Mouse (Mus musculus): Measurements from ENCODE around the gene Enox1. TPM values are rescaled to one million over a fixed set of nuclear protein-coding genes. Genes with fewer than 3 reads are reported as not detected.

The Enox1 gene
- polyA plus RNA-seq, 1 experiment from 2014 or later = 0.58 TPM

DNA sequence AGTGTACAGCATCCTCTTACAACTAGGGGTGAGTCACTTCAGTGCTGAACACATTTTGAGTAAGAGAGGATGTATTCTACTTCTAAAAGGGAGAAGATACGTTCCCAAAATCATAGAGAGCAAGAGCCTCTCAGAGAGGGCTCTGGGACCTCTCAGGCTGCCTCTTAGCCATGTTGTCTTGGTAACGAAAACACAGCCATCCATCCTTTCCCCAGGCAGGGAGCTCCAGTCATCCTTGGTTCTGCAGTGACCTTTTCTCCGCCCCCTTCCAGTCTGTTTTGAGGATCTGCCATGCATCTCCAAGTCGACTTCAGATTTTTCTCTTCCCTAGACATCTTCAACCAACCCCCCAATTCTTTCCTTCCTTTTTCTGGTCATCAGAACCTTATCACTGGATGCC lies 127.4 kb downstream of the Enox1 start:
- no peak overlapping the region for H3K4me3 ChIP-seq
- WGBS (ENCODE audit: insufficient replicate concordance) = 54% methylated on average over 4 of the region's 4 CpGs
- no peak overlapping the region for H3K27ac ChIP-seq
- no peaks in the 10 kb centered on the region for H3K4me1 ChIP-seq
- no peak for ATAC-seq
- H3K4me2 ChIP-seq = no peak overlapping the region
- no peaks in the 10 kb centered on the region for H3K9me3 ChIP-seq (replicated peaks)
- H3K9ac ChIP-seq = no peak overlapping the region
- H3K27me3 ChIP-seq (replicated peaks) = no peaks in the 10 kb centered on the region
- no peaks in the 10 kb centered on the region for H3K36me3 ChIP-seq

DNA sequence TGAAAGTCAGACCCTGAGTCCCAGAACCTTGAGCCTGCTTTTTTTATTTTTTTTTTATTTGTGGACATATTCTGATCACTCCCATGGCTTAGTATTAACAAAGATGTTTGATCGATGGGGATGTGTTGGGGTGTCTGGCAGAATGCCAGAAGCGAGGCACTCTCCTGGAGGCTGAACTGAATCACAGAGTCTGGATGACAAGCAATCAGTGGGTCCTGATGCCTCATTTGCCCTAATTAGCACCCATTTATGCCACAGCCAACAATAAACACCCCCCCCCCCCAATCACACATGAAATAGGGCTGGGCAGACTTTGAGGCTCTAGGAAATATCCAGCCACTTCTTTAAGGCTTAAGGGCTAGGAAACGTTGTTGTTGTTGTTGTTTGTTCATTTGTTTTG lies 128.9 kb downstream of the Enox1 start:
- no peak for ATAC-seq
- H3K36me3 ChIP-seq = no peaks in the 10 kb centered on the region

DNA sequence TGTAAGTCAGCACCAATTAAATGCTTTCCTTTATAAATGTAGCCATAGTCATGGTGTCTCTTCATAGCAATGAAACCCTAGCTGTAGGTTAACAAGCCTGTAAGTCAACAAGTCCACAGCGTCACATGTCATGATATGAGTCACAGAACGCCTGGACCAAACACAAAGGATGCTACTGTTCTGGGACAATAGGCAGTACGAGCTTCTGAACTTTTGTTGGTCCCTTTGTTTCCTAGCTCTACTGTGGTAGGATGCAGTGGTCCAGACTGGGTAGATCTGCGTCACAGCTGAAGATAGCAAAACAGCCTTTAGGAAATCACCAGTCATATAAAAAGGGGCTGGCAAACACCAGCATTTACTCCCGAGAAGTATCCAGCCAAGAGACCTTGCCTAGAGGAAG lies 135.2 kb downstream of the Enox1 start:
- Histone ChIP-seq H3K9me3 (replicated peaks) (no peaks in the 10 kb centered on the region), H3K4me2 (no peak overlapping the region), H3K27me3 (replicated peaks) (no peaks in the 10 kb centered on the region), H3K27ac (no peak overlapping the region), H3K4me1 (no peaks in the 10 kb centered on the region), H3K36me3 (no peaks in the 10 kb centered on the region), H3K9ac (no peak overlapping the region), H3K4me3 (no peak overlapping the region)
- 77% methylated on average over 5 of the region's 5 CpGs for WGBS (ENCODE audit: insufficient replicate concordance)
- ATAC-seq = no peak

More for the DNA sequence above, 128.9 kb downstream of the Enox1 start:
- no peak overlapping the region for H3K4me2 ChIP-seq
- WGBS (ENCODE audit: insufficient replicate concordance) = 79% methylated on average over 3 of the region's 3 CpGs
- no peak overlapping the region for H3K9ac ChIP-seq
- no peak overlapping the region for H3K27ac ChIP-seq
- no peaks in the 10 kb centered on the region for H3K9me3 ChIP-seq (replicated peaks)
- no peak overlapping the region for H3K4me3 ChIP-seq
- no peaks in the 10 kb centered on the region for H3K27me3 ChIP-seq (replicated peaks)
- H3K4me1 ChIP-seq = no peaks in the 10 kb centered on the region

DNA sequence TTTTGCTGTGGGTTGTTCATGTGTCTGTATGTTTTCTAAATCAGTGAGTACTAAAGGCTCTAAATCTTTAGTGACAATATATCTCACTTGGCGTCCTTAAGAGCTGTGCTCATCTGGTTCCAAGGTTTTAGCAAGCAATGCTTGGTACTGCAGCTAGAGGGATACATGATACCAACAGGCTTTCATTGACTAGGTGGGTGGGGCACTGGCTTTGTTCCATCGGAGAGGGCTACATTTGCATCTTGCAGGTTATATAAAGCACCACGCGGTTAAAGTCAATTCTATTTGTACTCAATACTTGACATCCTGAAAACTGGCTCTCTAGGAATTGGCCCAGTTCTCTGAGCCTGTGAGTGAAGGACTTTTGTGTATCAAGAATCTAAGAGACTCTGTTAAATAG lies 140.5 kb downstream of the Enox1 start:
- H3K4me1 ChIP-seq = no peaks in the 10 kb centered on the region
- H3K36me3 ChIP-seq = no peaks in the 10 kb centered on the region
- WGBS (ENCODE audit: insufficient replicate concordance) = 71% methylated on average over 4 of the region's 4 CpGs
- ATAC-seq = no peak
- H3K27ac ChIP-seq = no peak overlapping the region
- H3K9me3 ChIP-seq (replicated peaks) = no peaks in the 10 kb centered on the region
- no peak overlapping the region for H3K4me3 ChIP-seq
- H3K4me2 ChIP-seq = no peak overlapping the region
- no peak overlapping the region for H3K9ac ChIP-seq
- no peaks in the 10 kb centered on the region for H3K27me3 ChIP-seq (replicated peaks)

DNA sequence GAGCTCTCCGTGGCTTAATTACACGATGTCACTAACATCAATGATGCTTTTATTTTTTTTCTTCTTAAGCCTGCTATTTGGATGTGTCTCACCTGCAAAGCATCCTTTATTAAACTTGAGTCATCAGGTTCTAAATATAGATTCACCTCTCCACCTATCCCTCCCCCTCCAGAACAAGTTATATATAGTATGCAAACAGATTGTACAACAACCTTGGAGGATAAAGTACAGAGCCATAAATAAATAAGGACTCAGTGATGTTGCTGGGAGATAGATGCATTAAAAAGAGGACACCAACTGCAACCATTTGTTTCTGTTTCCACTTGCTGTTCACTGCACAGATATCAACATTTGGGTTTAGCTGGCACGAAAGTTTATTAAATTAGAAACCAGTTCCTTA lies 141.8 kb downstream of the Enox1 start:
- Histone ChIP-seq H3K36me3 (no peaks in the 10 kb centered on the region), H3K4me2 (no peak overlapping the region), H3K27me3 (replicated peaks) (no peaks in the 10 kb centered on the region), H3K27ac (no peak overlapping the region), H3K9me3 (replicated peaks) (no peaks in the 10 kb centered on the region), H3K4me1 (no peaks in the 10 kb centered on the region), H3K9ac (no peak overlapping the region), H3K4me3 (no peak overlapping the region)
- no peak for ATAC-seq
- 78% methylated on average over 3 of the region's 3 CpGs for WGBS (ENCODE audit: insufficient replicate concordance)

DNA sequence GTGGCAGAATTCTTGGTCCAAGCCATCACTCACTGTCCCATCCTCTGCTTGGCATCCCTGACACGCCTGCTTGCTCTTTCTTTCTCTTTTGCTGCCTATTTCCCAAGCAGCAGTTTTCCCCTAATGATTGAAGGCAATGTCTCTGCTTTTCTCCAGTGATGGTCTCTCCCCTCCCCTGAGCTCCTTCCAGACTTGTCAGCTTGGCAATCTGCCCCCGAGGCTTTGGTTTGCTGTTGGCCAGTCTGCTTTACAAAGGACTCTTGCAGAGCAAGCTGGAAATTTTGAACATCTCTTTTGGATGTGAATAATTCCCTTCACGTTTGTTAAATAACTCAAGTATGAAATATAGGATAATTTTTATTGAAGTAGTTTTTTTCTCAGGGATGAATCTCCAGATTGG lies 153.0 kb downstream of the Enox1 start:
- no peak for ATAC-seq
- Histone ChIP-seq H3K4me1 (no peaks in the 10 kb centered on the region), H3K9ac (no peak overlapping the region), H3K27me3 (replicated peaks) (no peaks in the 10 kb centered on the region), H3K4me3 (no peak overlapping the region), H3K36me3 (no peaks in the 10 kb centered on the region), H3K27ac (no peak overlapping the region), H3K9me3 (replicated peaks) (no peaks in the 10 kb centered on the region), H3K4me2 (no peak overlapping the region)
- 57% methylated on average over 3 of the region's 3 CpGs for WGBS (ENCODE audit: insufficient replicate concordance)

DNA sequence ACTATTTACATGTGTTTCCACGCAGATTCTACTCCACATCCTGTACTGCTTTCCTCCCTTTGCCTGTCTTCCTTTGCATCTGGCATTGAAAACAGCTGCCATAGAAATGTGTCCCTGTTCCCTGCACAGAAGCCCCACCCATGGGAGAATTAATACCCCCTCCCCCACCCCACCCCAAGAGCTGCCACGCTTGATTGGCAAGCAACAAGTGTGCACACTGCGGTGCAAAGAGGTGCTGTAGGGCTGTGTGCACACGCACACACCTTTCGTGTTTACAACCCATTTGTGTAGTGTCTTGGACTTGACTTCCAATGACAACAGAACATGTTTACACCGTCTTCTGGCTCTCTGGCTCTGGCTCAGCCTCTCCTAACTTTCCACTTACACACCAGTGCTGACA lies 154.9 kb downstream of the Enox1 start:
- ATAC-seq = no peak
- Histone ChIP-seq H3K4me3 (no peak overlapping the region), H3K27ac (no peak overlapping the region), H3K27me3 (replicated peaks) (no peaks in the 10 kb centered on the region), H3K4me2 (no peak overlapping the region), H3K9me3 (replicated peaks) (no peaks in the 10 kb centered on the region), H3K36me3 (no peaks in the 10 kb centered on the region), H3K9ac (no peak overlapping the region), H3K4me1 (no peaks in the 10 kb centered on the region)
- 72% methylated on average over 6 of the region's 6 CpGs for WGBS (ENCODE audit: insufficient replicate concordance)

DNA sequence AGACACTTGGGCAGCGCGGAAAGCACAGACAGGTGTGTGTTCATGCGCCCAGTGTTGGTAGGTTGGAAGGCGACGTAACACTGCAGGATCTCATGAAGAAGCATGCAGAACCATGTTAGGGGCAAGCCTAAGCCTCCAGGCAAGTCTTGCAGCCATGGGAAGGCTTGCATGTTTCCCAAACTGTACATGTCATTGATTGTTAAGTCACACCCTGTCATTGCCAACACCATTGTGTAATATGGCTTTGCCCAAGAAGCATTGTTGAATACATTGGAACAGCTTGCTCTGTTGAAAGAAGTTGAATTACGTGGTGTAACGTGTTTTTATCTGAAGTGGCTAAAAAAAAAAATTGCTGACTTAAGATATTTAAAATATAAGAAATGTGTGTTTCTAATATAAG lies 162.8 kb downstream of the Enox1 start:
- Histone ChIP-seq H3K27ac (no peak overlapping the region), H3K9ac (no peak overlapping the region), H3K9me3 (replicated peaks) (no peaks in the 10 kb centered on the region), H3K4me1 (no peaks in the 10 kb centered on the region), H3K27me3 (replicated peaks) (no peaks in the 10 kb centered on the region), H3K4me3 (no peak overlapping the region), H3K36me3 (no peaks in the 10 kb centered on the region), H3K4me2 (no peak overlapping the region)
- no peak for ATAC-seq
- WGBS (ENCODE audit: insufficient replicate concordance) = 75% methylated on average over 7 of the region's 7 CpGs

DNA sequence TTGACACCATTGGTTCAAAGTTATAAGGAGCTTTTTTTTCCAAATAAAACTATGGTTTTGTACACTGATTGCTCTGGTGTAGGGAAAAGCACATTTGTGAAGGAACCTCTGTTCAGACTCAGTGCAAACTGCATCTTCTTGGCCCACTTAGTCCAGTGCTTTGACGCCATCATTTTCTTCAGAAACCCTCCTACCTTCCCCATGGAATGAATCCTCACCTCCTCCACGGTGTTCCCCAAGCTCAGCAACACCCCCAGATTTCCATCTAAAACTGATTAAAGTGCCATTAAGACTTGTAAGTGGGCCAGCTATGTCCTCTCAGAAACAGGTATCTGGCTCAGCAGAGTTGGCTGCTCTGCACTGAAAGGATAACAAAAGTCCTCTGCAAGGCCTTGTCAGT lies 167.8 kb downstream of the Enox1 start:
- no peak overlapping the region for H3K4me2 ChIP-seq
- H3K36me3 ChIP-seq = no peaks in the 10 kb centered on the region
- H3K27ac ChIP-seq = no peak overlapping the region
- H3K9me3 ChIP-seq (replicated peaks) = no peaks in the 10 kb centered on the region
- WGBS (ENCODE audit: insufficient replicate concordance) = 68% methylated on average over 2 of the region's 2 CpGs
- no peak overlapping the region for H3K9ac ChIP-seq
- H3K27me3 ChIP-seq (replicated peaks) = no peaks in the 10 kb centered on the region
- ATAC-seq = no peak
- no peaks in the 10 kb centered on the region for H3K4me1 ChIP-seq
- H3K4me3 ChIP-seq = no peak overlapping the region

DNA sequence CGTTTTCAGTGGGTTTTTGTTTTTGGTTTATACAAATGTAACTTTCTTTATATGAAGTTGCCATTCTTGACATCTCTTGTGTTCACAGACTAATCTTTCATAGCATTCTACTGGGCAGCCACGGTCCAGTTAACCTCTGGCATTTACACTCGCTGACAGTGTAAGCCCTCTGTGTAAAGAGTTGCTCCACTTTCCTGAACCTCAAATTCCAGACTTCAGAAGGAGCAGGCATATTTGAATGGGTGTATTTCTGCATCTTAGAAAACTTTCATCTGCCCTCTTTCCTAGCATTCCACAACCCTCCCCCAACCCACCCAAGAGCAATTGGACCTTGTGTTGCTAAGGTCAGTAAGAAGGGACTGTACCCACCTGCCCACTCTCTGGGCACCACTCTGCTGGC lies 171.1 kb downstream of the Enox1 start:
- no peaks in the 10 kb centered on the region for H3K27me3 ChIP-seq (replicated peaks)
- no peak overlapping the region for H3K4me2 ChIP-seq
- WGBS (ENCODE audit: insufficient replicate concordance) = 55% methylated on average over 3 of the region's 3 CpGs
- no peaks in the 10 kb centered on the region for H3K4me1 ChIP-seq
- no peaks in the 10 kb centered on the region for H3K9me3 ChIP-seq (replicated peaks)
- no peak overlapping the region for H3K4me3 ChIP-seq
- no peak overlapping the region for H3K27ac ChIP-seq
- no peak for ATAC-seq
- H3K9ac ChIP-seq = no peak overlapping the region
- no peaks in the 10 kb centered on the region for H3K36me3 ChIP-seq

DNA sequence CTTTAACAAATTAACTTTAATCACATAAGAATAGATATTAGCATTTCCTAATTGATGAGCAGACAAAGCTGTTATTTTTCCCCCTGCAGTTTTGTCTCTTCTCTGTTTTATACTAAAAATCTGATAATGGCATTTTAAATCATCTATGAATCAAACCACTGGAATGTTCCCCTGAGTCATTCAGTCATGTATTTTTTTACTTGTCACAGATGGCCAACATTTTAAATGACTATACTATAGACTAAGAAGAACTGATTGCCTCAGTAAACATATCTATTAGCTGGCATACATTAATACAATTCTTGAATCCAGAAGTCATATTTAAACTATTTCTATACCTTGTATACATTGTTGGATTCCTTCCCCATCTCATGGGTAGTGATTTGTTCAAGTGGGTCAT lies 173.2 kb downstream of the Enox1 start:
- no peaks in the 10 kb centered on the region for H3K9me3 ChIP-seq (replicated peaks)
- no peaks in the 10 kb centered on the region for H3K27me3 ChIP-seq (replicated peaks)
- H3K27ac ChIP-seq = no peak overlapping the region
- H3K4me3 ChIP-seq = no peak overlapping the region
- no peak overlapping the region for H3K4me2 ChIP-seq
- H3K36me3 ChIP-seq = no peaks in the 10 kb centered on the region
- no peak overlapping the region for H3K9ac ChIP-seq
- ATAC-seq = no peak
- H3K4me1 ChIP-seq = no peaks in the 10 kb centered on the region

DNA sequence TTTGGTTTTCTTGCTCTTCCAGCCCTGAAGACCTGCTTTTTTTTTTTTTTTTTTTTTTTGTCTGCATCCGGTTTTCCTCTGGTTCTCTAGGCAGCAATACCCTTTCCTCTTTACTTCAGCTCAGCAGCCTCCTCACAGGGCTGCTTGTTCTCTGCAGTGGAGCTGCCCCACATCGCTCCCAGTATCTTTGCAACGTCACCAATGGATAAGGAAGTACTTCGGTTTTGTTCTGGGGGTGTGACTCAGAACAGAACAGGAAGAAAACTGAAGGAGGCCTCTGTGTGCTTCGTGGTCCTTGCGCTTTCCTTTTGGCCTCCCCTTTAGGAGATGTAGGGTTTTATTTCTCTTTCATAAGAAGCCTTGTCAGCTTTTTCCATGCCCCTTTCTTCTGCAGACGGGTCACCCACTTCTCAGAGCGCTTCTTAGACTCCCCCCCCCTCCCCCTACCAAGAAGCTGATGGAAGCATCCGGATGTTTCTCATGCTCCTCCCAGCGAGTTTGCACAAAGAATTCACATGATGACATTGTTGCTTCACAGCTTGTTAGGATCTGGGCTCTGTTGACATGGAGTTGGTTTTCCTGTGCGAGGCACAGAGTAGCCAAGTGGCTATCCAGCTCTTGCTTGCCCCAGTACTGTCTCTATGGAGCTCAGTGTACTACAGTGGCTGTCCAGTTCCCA lies 187.2 kb downstream of the Enox1 start:
- ATAC-seq = no peak
- whole genome bisulfite sequencing (ENCODE audit: insufficient replicate concordance) = 40% methylated on average over 11 of the region's 11 CpGs
- no peaks in the 10 kb centered on the region for H3K9me3 ChIP-seq (replicated peaks)

DNA sequence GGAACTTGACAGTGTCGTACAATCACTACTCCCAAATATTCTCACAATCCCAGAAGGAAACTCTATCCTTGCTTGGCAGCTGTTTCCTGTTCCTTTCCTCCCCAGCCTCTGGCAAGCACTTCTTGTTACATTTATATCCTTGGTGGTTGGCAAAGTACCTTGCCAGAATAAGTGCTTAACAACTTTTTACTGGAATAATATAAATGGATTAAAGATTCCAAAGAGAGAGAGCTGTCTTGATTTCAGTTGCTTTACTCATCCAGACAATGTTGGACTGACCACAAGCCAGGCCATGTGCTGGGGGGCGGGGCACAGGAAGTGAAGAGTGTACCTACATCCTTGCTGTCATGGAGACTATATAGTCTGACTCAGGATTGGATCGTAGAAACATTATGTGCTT lies 189.7 kb downstream of the Enox1 start:
- Histone ChIP-seq H3K27me3 (replicated peaks) (no peaks in the 10 kb centered on the region), H3K4me3 (no peak overlapping the region), H3K9ac (no peak overlapping the region), H3K4me2 (no peak overlapping the region), H3K4me1 (no peaks in the 10 kb centered on the region), H3K9me3 (replicated peaks) (no peaks in the 10 kb centered on the region), H3K36me3 (no peaks in the 10 kb centered on the region), H3K27ac (no peak overlapping the region)
- WGBS (ENCODE audit: insufficient replicate concordance) = 66% methylated on average over 3 of the region's 3 CpGs
- ATAC-seq = no peak

More for the DNA sequence above, 187.2 kb downstream of the Enox1 start:
- Histone ChIP-seq H3K4me2 (no peak overlapping the region), H3K27ac (no peak overlapping the region), H3K4me3 (no peak overlapping the region), H3K4me1 (no peaks in the 10 kb centered on the region), H3K27me3 (replicated peaks) (no peaks in the 10 kb centered on the region), H3K36me3 (no peaks in the 10 kb centered on the region), H3K9ac (no peak overlapping the region)

All from liver, embryonic 12.5 days (tissue).